Comparison of ENCODE assay signal across 8 mouse cellular contexts in the genomic region with DNA sequence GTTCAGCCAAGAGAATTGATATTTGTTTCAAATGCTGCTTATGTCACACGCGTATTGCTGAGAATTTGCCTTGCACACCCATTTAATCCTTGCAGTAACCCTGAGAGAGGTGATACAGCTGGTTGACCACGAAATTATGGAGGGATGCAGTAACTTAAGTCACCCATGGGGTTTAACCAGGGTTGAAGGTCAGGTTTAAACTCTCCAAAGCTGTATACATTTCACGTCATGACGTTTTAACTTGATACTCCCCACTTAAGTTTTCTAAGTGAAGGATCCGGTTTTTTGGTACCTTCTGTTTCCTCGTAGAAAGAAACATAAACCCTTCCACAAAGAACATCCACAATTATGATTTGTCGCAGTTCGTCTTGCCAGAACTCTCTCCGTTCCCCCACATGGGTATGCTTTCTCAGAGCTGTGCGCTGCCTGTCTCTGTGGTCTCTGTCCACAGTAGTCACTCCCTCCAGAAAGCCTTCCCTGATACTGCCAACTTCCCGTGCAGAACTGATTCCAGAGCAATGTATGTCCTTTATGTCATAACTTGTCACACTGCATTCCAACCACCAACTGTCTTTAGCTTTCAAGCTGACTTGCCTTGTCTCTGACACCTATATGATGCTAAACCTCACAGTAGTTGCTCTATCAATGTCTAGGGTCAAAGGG. TPM values are rescaled to one million over a fixed set of nuclear protein-coding genes. Genes with fewer than 3 reads are reported as not detected.
DNase-seq lines count a peak whose midpoint lies in the region; ATAC-seq and TF ChIP-seq lines count a peak whose summit lies in the region.

No protein-coding gene starts in this region.

- peak overlapping the region; percentile 66 for H3ac ChIP-seq in C2C12 (ENCODE audit: control insufficient read depth, insufficient read length, low read depth)

- TF ChIP-seq CTCF in C2C12 (IDR thresholded peaks at IDR 0.05; ENCODE audit: control insufficient read depth, insufficient read depth, insufficient read length): no peak

- H3K9me3 ChIP-seq in limb, embryonic 14.5 days (ENCODE audit: control insufficient read depth, low read length): no peaks in the 10 kb centered on the region
- no peaks in the 10 kb centered on the region for H3K9me3 ChIP-seq in neural tube, embryonic 15.5 days (replicated peaks)

- H3K79me2 ChIP-seq in C2C12 (ENCODE audit: control insufficient read depth, insufficient read depth): peaks cover 43% of the 10 kb centered on the region

- DNase-seq in embryo, embryonic 10 days (ENCODE audit: low spot score): peak; percentile 14
- DNase-seq in embryo, embryonic 11 days: no peak
- DNase-seq in limb, embryonic 14.5 days (ENCODE audit: low spot score): no peak
- no peak for DNase-seq in thymus, postnatal 36 days
- no peak for DNase-seq in adrenal gland, postnatal 4 days (ENCODE audit: low spot score in 2 of 2)

- peaks cover 25% of the 10 kb centered on the region for H3K4me1 ChIP-seq in limb, embryonic 14.5 days (ENCODE audit: control insufficient read depth, insufficient read depth, low read length)
- H3K4me1 ChIP-seq in neural tube, embryonic 15.5 days: peaks cover 39% of the 10 kb centered on the region

- peak overlapping the region; percentile 95; the same call in 1 of the 2 replicates for H3K27ac ChIP-seq in limb, embryonic 14.5 days (replicated peaks; ENCODE audit: low read depth, low read length)
- peak overlapping the region; percentile 99 for H3K27ac ChIP-seq in neural tube, embryonic 15.5 days (replicated peaks)

- H3K79me3 ChIP-seq in C2C12 (ENCODE audit: low read depth): peaks cover 37% of the 10 kb centered on the region

- no peaks in the 10 kb centered on the region for H3K27me3 ChIP-seq in C2C12 (ENCODE audit: control insufficient read depth, insufficient read depth, insufficient read length)
- H3K27me3 ChIP-seq in limb, embryonic 14.5 days (ENCODE audit: control insufficient read depth, insufficient read depth, low read length): no peaks in the 10 kb centered on the region
- no peaks in the 10 kb centered on the region for H3K27me3 ChIP-seq in neural tube, embryonic 15.5 days (replicated peaks)

- ATAC-seq in erythroid progenitor cell, adult 5-6 weeks (replicated peaks; ENCODE audit: low FRiP score, poor library complexity, severe bottlenecking): peak; percentile 47
- peak; percentile 3; the same call in 1 of the 2 replicates for ATAC-seq in limb, embryonic 14.5 days (ENCODE audit: low FRiP score, low read depth)
- no peak for ATAC-seq in neural tube, embryonic 15.5 days (ENCODE audit: low FRiP score)

- no peaks in the 10 kb centered on the region for H3K36me3 ChIP-seq in C2C12 (ENCODE audit: control insufficient read depth, insufficient read depth)
- no peaks in the 10 kb centered on the region for H3K36me3 ChIP-seq in limb, embryonic 14.5 days (ENCODE audit: control insufficient read depth, insufficient read depth, low read length)
- H3K36me3 ChIP-seq in neural tube, embryonic 15.5 days: no peaks in the 10 kb centered on the region

- H3K9ac ChIP-seq in limb, embryonic 14.5 days (ENCODE audit: low read depth, low read length, severe bottlenecking): peak overlapping the region; percentile 93
- peak overlapping the region; percentile 97 for H3K9ac ChIP-seq in neural tube, embryonic 15.5 days (replicated peaks)

- TF ChIP-seq POLR2A in limb, embryonic 14.5 days (IDR thresholded peaks at IDR 0.05; ENCODE audit: borderline replicate concordance, extremely low read depth, insufficient read depth, insufficient read length): 0 out of 2 replicates have a peak, but pooled peaks have one; percentile 1

- peak overlapping the region; percentile 70 for H3K4me2 ChIP-seq in limb, embryonic 14.5 days (replicated peaks; ENCODE audit: low read depth, low read length, severe bottlenecking)
- H3K4me2 ChIP-seq in neural tube, embryonic 15.5 days: peak overlapping the region; percentile 88

- WGBS in limb, embryonic 14.5 days: 4% methylated on average over 12 of the region's 12 CpGs
- 7% methylated on average over 12 of the region's 12 CpGs for WGBS in neural tube, embryonic 15.5 days

- peak overlapping the region; percentile 83 for H3K4me3 ChIP-seq in C2C12 (ENCODE audit: insufficient read depth, poor library complexity, severe bottlenecking)
- peak overlapping the region; percentile 95 for H3K4me3 ChIP-seq in limb, embryonic 14.5 days (replicated peaks; ENCODE audit: low read length)
- H3K4me3 ChIP-seq in neural tube, embryonic 15.5 days (replicated peaks): peak overlapping the region; percentile 92

TF ChIP-seq in C2C12, 6 proteins besides CTCF, POLR2A, EP300 and RAD21:
- TF ChIP-seq FOSL1 (IDR thresholded peaks at IDR 0.05; ENCODE audit: insufficient read depth, low read length, poor library complexity, severe bottlenecking): no peak
- no peak for TF ChIP-seq CEBPB (IDR thresholded peaks at IDR 0.05; ENCODE audit: low read depth)
- no peak for TF ChIP-seq MYOG (IDR thresholded peaks at IDR 0.05; ENCODE audit: control insufficient read depth, extremely low read depth, insufficient read length)
- no peak for TF ChIP-seq MYOD1 (IDR thresholded peaks at IDR 0.05; ENCODE audit: control insufficient read depth, insufficient read length, low read depth)
- no peak for TF ChIP-seq USF1 (IDR thresholded peaks at IDR 0.05; ENCODE audit: low read depth)
- no peak for TF ChIP-seq MAX (IDR thresholded peaks at IDR 0.05)
TF ChIP-seq in C2C12: peak in this region for 0.

RNA-seq across cellular contexts. Expression of a gene that starts 0.6 kb away (rescaled TPM):
- polyA plus RNA-seq in C2C12 (2012; fragmentation: generic; extraction: Trizol): 7.4 TPM
- total RNA-seq in erythroid progenitor cell, adult 5-6 weeks (2015; ENCODE audit: low replicate concordance): 111 and 128 TPM in 2 replicates
- total RNA-seq in erythroid progenitor cell, adult 5-6 weeks (2017; ENCODE audit: low replicate concordance): 192 and 194 TPM in 2 replicates
- 13.7 and 15.0 TPM in 2 replicates for polyA plus RNA-seq in limb, embryonic 14.5 days (2012; rRNA removed)
- 17.2 and 17.7 TPM in 2 replicates for polyA plus RNA-seq in limb, embryonic 14.5 days (2014; fragmentation: Nextera tagmentation; extraction: Ambion mirVana)
- polyA plus RNA-seq in neural tube, embryonic 15.5 days (2015; fragmentation: Nextera tagmentation; extraction: Ambion mirVana): 23.1 and 27.1 TPM in 2 replicates
- 10 to 100 TPM; 49.6 to 52.4 TPM for total RNA-seq in adrenal gland, postnatal 4 days (2021)
